Mouse (Mus musculus) liver, adult 2 months (tissue): ENCODE measurements around the gene Wasl. TPM values are rescaled to one million over a fixed set of nuclear protein-coding genes. Genes with fewer than 3 reads are reported as not detected.

Experiments
- DNase-seq: peaks from one replicate; pipeline ENCODE4 v3.0.0-alpha.2; 2011; ENCODE audit warnings: low read depth, low spot score; ENCODE audit errors: extremely low read depth
- H3K27ac ChIP-seq: fragments of 200-500 bp; replicated peaks from 2 replicates; pipeline ENCODE4 v1.5.1; 2012; ENCODE audit warnings: low read depth, mild to moderate bottlenecking, control low read depth, inconsistent platforms, low read length; ENCODE audit not compliant: insufficient read depth
- H3K27me3 ChIP-seq: fragments of 200-500 bp; 2 replicates; pipeline ENCODE4 v1.6.1; 2012; ENCODE audit warnings: mild to moderate bottlenecking, moderate library complexity, low read length, inconsistent platforms; ENCODE audit not compliant: control insufficient read depth, insufficient read depth
- H3K36me3 ChIP-seq: fragments of 200-500 bp; 2 replicates; pipeline ENCODE4 v1.6.1; 2012; ENCODE audit warnings: low read length, inconsistent platforms; ENCODE audit not compliant: control insufficient read depth, insufficient read depth
- H3K4me1 ChIP-seq: fragments of 200-500 bp; 2 replicates; pipeline ENCODE4 v1.6.1; 2011; ENCODE audit warnings: low read length; ENCODE audit not compliant: control insufficient read depth, insufficient read depth
- H3K4me3 ChIP-seq: fragments of 200-500 bp; 2 replicates; pipeline ENCODE4 v1.5.1; 2011; ENCODE audit warnings: low read depth, mild to moderate bottlenecking, control low read depth, low read length, moderate library complexity; ENCODE audit not compliant: insufficient read depth
- H3K79me2 ChIP-seq: fragments of 200-500 bp; 2 replicates; pipeline ENCODE4 v1.6.1; 2012; ENCODE audit warnings: inconsistent platforms, mild to moderate bottlenecking, low read length, moderate library complexity; ENCODE audit not compliant: control insufficient read depth, insufficient read depth
- H3K9ac ChIP-seq: fragments of 200-500 bp; 2 replicates; pipeline ENCODE4 v1.6.1; 2012; ENCODE audit warnings: low read depth, mild to moderate bottlenecking, control low read depth, inconsistent platforms, low read length
- CTCF ChIP-seq: fragments of 200-500 bp; IDR thresholded peaks from 2 replicates; pipeline ENCODE4 v1.5.1; 2011; ENCODE audit warnings: low read depth, low read length, control low read depth
- POLR2A ChIP-seq: fragments of 200-500 bp; IDR thresholded peaks from 2 replicates; pipeline ENCODE4 v1.6.1; 2011; ENCODE audit warnings: low read length, control low read depth; ENCODE audit not compliant: insufficient read depth; ENCODE audit errors: extremely low read depth
- WGBS: fragments of 180-500 bp; shearing (Covaris S2); methylation state at CpG from one replicate; pipeline ENCODE4 v1.1.7; 2018; 5-methylcytosine and 5-hydroxymethylcytosine counted together
- polyA plus RNA-seq: library from polyadenylated mRNA; depleted of rRNA; stranded (reverse); fragments of >200 nt; gene quantifications from 2 replicates; pipeline ENCODE4 v1.2.3, GENCODE M21; 2012
- total RNA-seq: library from RNA; depleted of rRNA; stranded (reverse); fragments of >200 nt; gene quantifications from 2 replicates; pipeline ENCODE4 v1.2.3, GENCODE M21; 2014

The Wasl gene
- total and polyA plus RNA-seq, 2 experiments = 29.4 to 36.9 TPM

GRCm38 (mm10) chr6:24608129-24608528 lies 56.7 kb downstream of the Wasl start:
- H3K27ac ChIP-seq = no peak overlapping the region
- 73% methylated on average over 4 of the region's 4 CpGs for WGBS
- DNase-seq = no peak
- H3K36me3 ChIP-seq = peaks cover under 1% of the 10 kb centered on the region
- TF ChIP-seq CTCF (no peak), POLR2A (no peak)
- H3K27me3 ChIP-seq = no peaks in the 10 kb centered on the region
- no peaks in the 10 kb centered on the region for H3K79me2 ChIP-seq
- no peak overlapping the region for H3K9ac ChIP-seq
- peaks cover 9% of the 10 kb centered on the region for H3K4me1 ChIP-seq
- no peak overlapping the region for H3K4me3 ChIP-seq

- no peak for TF ChIP-seq CTCF
- TF ChIP-seq POLR2A = no peak
Observed at GRCm38 (mm10) chr6:24607531-24607930, 57.3 kb downstream of the Wasl start.

GRCm38 (mm10) chr6:24606512-24606911 lies 58.3 kb downstream of the Wasl start:
- Histone ChIP-seq H3K4me1 (peaks cover 18% of the 10 kb centered on the region; the same call in 1 of the 2 replicates), H3K9ac (no peak overlapping the region), H3K27ac (no peak overlapping the region), H3K27me3 (no peaks in the 10 kb centered on the region), H3K36me3 (no peaks in the 10 kb centered on the region), H3K4me3 (no peak overlapping the region), H3K79me2 (no peaks in the 10 kb centered on the region)
- TF ChIP-seq CTCF = no peak
- no peak for TF ChIP-seq POLR2A
- WGBS = 73% methylated on average over 10 of the region's 10 CpGs
- no peak for DNase-seq

More at GRCm38 (mm10) chr6:24607531-24607930, 57.3 kb downstream of the Wasl start:
- no peak overlapping the region for H3K4me3 ChIP-seq
- no peak overlapping the region for H3K27ac ChIP-seq
- no peaks in the 10 kb centered on the region for H3K27me3 ChIP-seq
- H3K4me1 ChIP-seq = peaks cover 12% of the 10 kb centered on the region
- no peaks in the 10 kb centered on the region for H3K79me2 ChIP-seq
- 87% methylated on average over 15 of the region's 15 CpGs for WGBS
- no peaks in the 10 kb centered on the region for H3K36me3 ChIP-seq
- DNase-seq = no peak
- no peak overlapping the region for H3K9ac ChIP-seq

- no peaks in the 10 kb centered on the region for H3K79me2 ChIP-seq
- H3K27me3 ChIP-seq = no peaks in the 10 kb centered on the region
- no peaks in the 10 kb centered on the region for H3K36me3 ChIP-seq
- H3K9ac ChIP-seq = no peak overlapping the region
- no peak overlapping the region for H3K27ac ChIP-seq
- TF ChIP-seq POLR2A (no peak), CTCF (no peak)
- no peak for DNase-seq
- peaks cover 16% of the 10 kb centered on the region; the same call in 1 of the 2 replicates for H3K4me1 ChIP-seq
- no peak overlapping the region for H3K4me3 ChIP-seq
- WGBS = 93% methylated on average over 8 of the region's 8 CpGs
Observed at GRCm38 (mm10) chr6:24605631-24606030, 59.2 kb downstream of the Wasl start.

- TF ChIP-seq CTCF (no peak), POLR2A (no peak)
- Histone ChIP-seq H3K4me3 (no peak overlapping the region), H3K27me3 (no peaks in the 10 kb centered on the region), H3K27ac (no peak overlapping the region), H3K36me3 (no peaks in the 10 kb centered on the region), H3K9ac (no peak overlapping the region), H3K4me1 (peaks cover 15% of the 10 kb centered on the region; the same call in 1 of the 2 replicates), H3K79me2 (no peaks in the 10 kb centered on the region)
- WGBS = 97% methylated on average over 7 of the region's 7 CpGs
- no peak for DNase-seq
Observed at GRCm38 (mm10) chr6:24604289-24604688, 60.5 kb downstream of the Wasl start.

- WGBS = 34% methylated on average over 5 of the region's 5 CpGs
- Histone ChIP-seq H3K9ac (no peak overlapping the region), H3K4me3 (no peak overlapping the region), H3K79me2 (no peaks in the 10 kb centered on the region), H3K27me3 (no peaks in the 10 kb centered on the region), H3K27ac (no peak overlapping the region; the same call in 1 of the 2 replicates), H3K4me1 (peaks cover 15% of the 10 kb centered on the region; the same call in 1 of the 2 replicates), H3K36me3 (no peaks in the 10 kb centered on the region)
- no peak for TF ChIP-seq POLR2A
- TF ChIP-seq CTCF = no peak
- peak; percentile 89 for DNase-seq
Observed at GRCm38 (mm10) chr6:24602993-24603392, 61.8 kb downstream of the Wasl start.
